14 mouse cellular contexts compared by ENCODE assay signal in genomic region chr11:115049282-115049895, GRCm38 (mm10). TPM values are rescaled to one million over a fixed set of nuclear protein-coding genes. Genes with fewer than 3 reads are reported as not detected.
A peak's percentile ranks its signal among the peaks of the same experiment; 100 is the strongest.
DNase-seq lines count a peak whose midpoint lies in the region; ATAC-seq and TF ChIP-seq lines count a peak whose summit lies in the region.
"Had no signal": no experiment of that assay in that cellular context is flagged by ENCODE, and none has a peak within 500 bp of the region (broad histone marks: within the 10 kb centered on the region; RNA-seq: fewer than 3 reads in every experiment).

No protein-coding gene starts in this region.

- no peak overlapping the region for H3K9ac ChIP-seq in lung, postnatal 0 days (replicated peaks; ENCODE audit: low read depth)
- H3K9ac ChIP-seq in stomach, postnatal 0 days (ENCODE audit: low read length), result no peak overlapping the region
- H3K9ac ChIP-seq: hindbrain, embryonic 15.5 days; lung, embryonic 15.5 days had no signal

- no peak for TF ChIP-seq EP300 in lung, postnatal 0 days (IDR thresholded peaks at IDR 0.05)
- no peak for TF ChIP-seq EP300 in stomach, postnatal 0 days (optimal IDR thresholded peaks at IDR 0.05)

- no peak for ATAC-seq in lung, postnatal 0 days
- no peak for ATAC-seq in stomach, postnatal 0 days (ENCODE audit: low FRiP score, low TSS enrichment)

- H3K27ac ChIP-seq in lung, postnatal 0 days (ENCODE audit: low read length), result no peak overlapping the region
- H3K27ac ChIP-seq in stomach, postnatal 0 days (replicated peaks), result no peak overlapping the region
- H3K27ac ChIP-seq: hindbrain, embryonic 15.5 days; lung, embryonic 15.5 days had no signal

- no peaks in the 10 kb centered on the region for H3K36me3 ChIP-seq in lung, postnatal 0 days (ENCODE audit: insufficient read depth, low read length)
- no peaks in the 10 kb centered on the region for H3K36me3 ChIP-seq in stomach, postnatal 0 days (ENCODE audit: control insufficient read depth, insufficient read depth, low read length)
- H3K36me3 ChIP-seq: hindbrain, embryonic 15.5 days; lung, embryonic 15.5 days had no signal

- WGBS in lung, postnatal 0 days, result 35% methylated on average over 3 of the region's 3 CpGs
- 39% methylated on average over 3 of the region's 3 CpGs for WGBS in stomach, postnatal 0 days

- no peaks in the 10 kb centered on the region for H3K9me3 ChIP-seq in lung, postnatal 0 days (ENCODE audit: low read length)
- H3K9me3 ChIP-seq in stomach, postnatal 0 days (ENCODE audit: control insufficient read depth, low read length), result no peaks in the 10 kb centered on the region
- H3K9me3 ChIP-seq: hindbrain, embryonic 15.5 days; lung, embryonic 15.5 days had no signal

- peak; percentile 18; the same call in 1 of the 2 replicates for TF ChIP-seq CTCF in lung, postnatal 0 days (IDR thresholded peaks at IDR 0.05)
- peak; percentile 42 for TF ChIP-seq CTCF in stomach, postnatal 0 days (IDR thresholded peaks at IDR 0.05; ENCODE audit: low read depth)

- no peak overlapping the region for H3K4me3 ChIP-seq in lung, postnatal 0 days (ENCODE audit: low read depth, low read length)
- H3K4me3 ChIP-seq in stomach, postnatal 0 days (ENCODE audit: low read depth, low read length), result no peak overlapping the region
- H3K4me3 ChIP-seq: erythroblast, embryonic 14.5 days; hindbrain, embryonic 15.5 days; lung, embryonic 15.5 days had no signal

- no peak overlapping the region for H3K4me2 ChIP-seq in lung, postnatal 0 days (replicated peaks; ENCODE audit: low read depth, low read length)
- no peak overlapping the region for H3K4me2 ChIP-seq in stomach, postnatal 0 days (replicated peaks; ENCODE audit: low read depth)
- H3K4me2 ChIP-seq: hindbrain, embryonic 15.5 days; lung, embryonic 15.5 days had no signal

- no peaks in the 10 kb centered on the region for H3K27me3 ChIP-seq in lung, postnatal 0 days (replicated peaks; ENCODE audit: insufficient read depth, low read length)
- H3K27me3 ChIP-seq in stomach, postnatal 0 days (ENCODE audit: control insufficient read depth, insufficient read depth, low read length), result no peaks in the 10 kb centered on the region
- H3K27me3 ChIP-seq: hindbrain, embryonic 15.5 days; lung, embryonic 15.5 days had no signal

- H3K4me1 ChIP-seq in lung, postnatal 0 days (ENCODE audit: insufficient read depth, low read depth, low read length), result no peaks in the 10 kb centered on the region
- no peaks in the 10 kb centered on the region for H3K4me1 ChIP-seq in stomach, postnatal 0 days (replicated peaks; ENCODE audit: control insufficient read depth, insufficient read depth)
- H3K4me1 ChIP-seq: hindbrain, embryonic 15.5 days; lung, embryonic 15.5 days had no signal

- peak; percentile 14 for DNase-seq in embryo, embryonic 10.5 days (ENCODE audit: low spot score)
- no peak for DNase-seq in embryo, embryonic 10 days (ENCODE audit: low spot score)
- no peak for DNase-seq in lung, postnatal 0 days (ENCODE audit: low spot score)
- no peak for DNase-seq in lung, postnatal 25 days (ENCODE audit: low spot score)
- DNase-seq in cerebellum, postnatal 14 days, result peak; percentile 89 to 95
- DNase-seq in stomach, postnatal 0 days (ENCODE audit: low spot score), result no peak
- no peak for DNase-seq in thymus, postnatal 36 days
- no peak for DNase-seq in heart, postnatal 25 days (ENCODE audit: low spot score)

- intact Hi-C loops in heart, postnatal 25 days (cut with DNase I), result no loop called here

RNA-seq across cellular contexts. Expression of gene Cd300ld3, which starts 1.2 kb away (rescaled TPM):
- polyA plus RNA-seq in lung, postnatal 0 days (2015; fragmentation: Nextera tagmentation; extraction: Ambion mirVana), result not detected in 2 replicates
- polyA plus RNA-seq in stomach, postnatal 0 days (2015; fragmentation: Nextera tagmentation; extraction: Ambion mirVana), result not detected in 2 replicates
- total RNA-seq in heart, postnatal 25 days (2021), result 1 to 10 TPM; 9.0 to 9.7 TPM
- total RNA-seq: layer of hippocampus, postnatal 10 days had no signal
- polyA plus RNA-seq: erythroblast, embryonic 14.5 days; hindbrain, embryonic 15.5 days; lung, embryonic 15.5 days had no signal

RNA-seq across cellular contexts. Expression of gene Cd300ld5, which starts 11.8 kb away (rescaled TPM):
- not detected in 2 replicates for polyA plus RNA-seq in lung, postnatal 0 days (2015; fragmentation: Nextera tagmentation; extraction: Ambion mirVana)
- polyA plus RNA-seq in stomach, postnatal 0 days (2015; fragmentation: Nextera tagmentation; extraction: Ambion mirVana), result not detected in 2 replicates
- total RNA-seq in heart, postnatal 25 days (2021), result 1 to 10 TPM; 1.2 to 1.9 TPM
- polyA plus RNA-seq: erythroblast, embryonic 14.5 days; hindbrain, embryonic 15.5 days; lung, embryonic 15.5 days had no signal

RNA-seq across cellular contexts. Expression of gene Cd300e, which starts 12.6 kb away (rescaled TPM):
- 0.21 and 0.31 TPM in 2 replicates for polyA plus RNA-seq in lung, postnatal 0 days (2015; fragmentation: Nextera tagmentation; extraction: Ambion mirVana)
- polyA plus RNA-seq in stomach, postnatal 0 days (2015; fragmentation: Nextera tagmentation; extraction: Ambion mirVana), result 0.07 TPM in 1 of 2 replicates, not detected in the other
- total RNA-seq in heart, postnatal 25 days (2021), result under 1 TPM; 0.28 to 0.42 TPM
- total RNA-seq: layer of hippocampus, postnatal 10 days had no signal
- polyA plus RNA-seq: erythroblast, embryonic 14.5 days; hindbrain, embryonic 15.5 days had no signal

RNA-seq across cellular contexts. Expression of gene Cd300ld4, which starts 22.6 kb away (rescaled TPM):
- polyA plus RNA-seq in lung, postnatal 0 days (2015; fragmentation: Nextera tagmentation; extraction: Ambion mirVana), result not detected in 2 replicates
- polyA plus RNA-seq in stomach, postnatal 0 days (2015; fragmentation: Nextera tagmentation; extraction: Ambion mirVana), result not detected in 2 replicates
- total RNA-seq in heart, postnatal 25 days (2021), result under 1 TPM in 1 of 2 experiments, not detected in 1; 0.50 TPM
- total RNA-seq: layer of hippocampus, postnatal 10 days had no signal
- polyA plus RNA-seq: erythroblast, embryonic 14.5 days; hindbrain, embryonic 15.5 days; lung, embryonic 15.5 days had no signal

RNA-seq across cellular contexts. Expression of gene Cd300ld2, which starts 33.4 kb away (rescaled TPM):
- polyA plus RNA-seq in lung, postnatal 0 days (2015; fragmentation: Nextera tagmentation; extraction: Ambion mirVana), result 0.44 TPM in 1 of 2 replicates, not detected in the other
- not detected in 2 replicates for polyA plus RNA-seq in stomach, postnatal 0 days (2015; fragmentation: Nextera tagmentation; extraction: Ambion mirVana)
- total RNA-seq in heart, postnatal 25 days (2021), result not detected
- total RNA-seq: adrenal gland, postnatal 4 days; gastrocnemius, postnatal 4 days; layer of hippocampus, postnatal 10 days had no signal
- polyA plus RNA-seq: erythroblast, embryonic 14.5 days; hindbrain, embryonic 15.5 days; lung, embryonic 15.5 days had no signal

Comparison
In these comparisons a context has a peak if more than half of its experiments do, and no peak if none do; other contexts are left out.
1. DNase-seq: peak in embryo, embryonic 10.5 days (single experiment) and cerebellum, postnatal 14 days (2 of 2); none in embryo, embryonic 10 days (single experiment), lung, postnatal 0 days (single experiment), lung, postnatal 25 days (single experiment), stomach, postnatal 0 days (single experiment), thymus, postnatal 36 days (0 of 2) and heart, postnatal 25 days (single experiment).